Mouse (Mus musculus) bone marrow, adult 2 months (tissue): ENCODE results near the gene Aym1. TPM values are rescaled to one million over a fixed set of nuclear protein-coding genes. Genes with fewer than 3 reads are reported as not detected.
"Not testable (repeated sequence)": the region's sequence is repeated elsewhere in the genome, so short reads cannot be mapped to it uniquely, and the experiment has no call there.

ENCODE experiments used
- H3K27ac ChIP-seq: fragments of 200-500 bp; 2 replicates; pipeline ENCODE4 v1.5.1; 2012; ENCODE audit warnings: low read depth, mild to moderate bottlenecking, control low read depth, inconsistent platforms, low read length; ENCODE audit not compliant: control insufficient read depth, poor library complexity, insufficient read depth
- H3K4me1 ChIP-seq: fragments of 200-500 bp; 2 replicates; pipeline ENCODE4 v1.6.1; 2011; ENCODE audit warnings: low read length; ENCODE audit not compliant: control insufficient read depth, insufficient read depth
- H3K4me3 ChIP-seq: fragments of 200-500 bp; replicated peaks from 2 replicates; pipeline ENCODE3; 2011; ENCODE audit warnings: mild to moderate bottlenecking, low read depth, low read length, control low read depth; ENCODE audit not compliant: control insufficient read depth
- CTCF ChIP-seq: fragments of 200-500 bp; IDR thresholded peaks from 2 replicates; pipeline ENCODE4 v1.5.1; 2011; ENCODE audit warnings: low read length, control low read depth; ENCODE audit not compliant: control insufficient read depth, insufficient read depth
- POLR2A ChIP-seq: fragments of 200-500 bp; IDR thresholded peaks from 2 replicates; pipeline ENCODE4 v1.6.1; 2011; ENCODE audit warnings: low read depth, mild to moderate bottlenecking, control low read depth, low read length, borderline replicate concordance; ENCODE audit not compliant: control insufficient read depth
- WGBS: fragments of 180-500 bp; shearing (Covaris S2); methylation state at CpG from one replicate; pipeline ENCODE4 v1.1.7; 2018; 5-methylcytosine and 5-hydroxymethylcytosine counted together
- polyA plus RNA-seq: library from polyadenylated mRNA; stranded (reverse); fragments of >200 nt; gene quantifications from 2 replicates; pipeline ENCODE4 v1.2.4, GENCODE M21; 2011; ENCODE audit warnings: low replicate concordance; ENCODE audit not compliant: missing spikeins, insufficient read depth, insufficient read length

The Aym1 gene
- polyA plus RNA-seq, 1 experiment = not detected

- Histone ChIP-seq H3K4me1 (no peaks in the 10 kb centered on the region), H3K4me3 (no peak overlapping the region), H3K27ac (no peak overlapping the region)
- WGBS = 70% methylated on average over 4 of the region's 4 CpGs
- TF ChIP-seq CTCF = no peak
- TF ChIP-seq POLR2A = no peak
Observed at GRCm38 (mm10) chr5:113332899-113333298, 24.2 kb upstream of the Aym1 start.

- no peak for TF ChIP-seq POLR2A
- TF ChIP-seq CTCF = no peak
- WGBS = 9% methylated on average over 34 of the region's 34 CpGs
- H3K4me1 ChIP-seq = no peaks in the 10 kb centered on the region
Observed at GRCm38 (mm10) chr5:113334621-113335530, 22.2 kb upstream of the Aym1 start.

GRCm38 (mm10) chr5:113335732-113336131, 21.4 kb upstream of the Aym1 start:
- under 1% methylated on average over 17 of the region's 17 CpGs for WGBS

More at GRCm38 (mm10) chr5:113334621-113335530, 22.2 kb upstream of the Aym1 start:
- Histone ChIP-seq H3K27ac (no peak overlapping the region), H3K4me3 (no peak overlapping the region)

GRCm38 (mm10) chr5:113336281-113336680, 20.8 kb upstream of the Aym1 start:
- H3K4me1 ChIP-seq = no peaks in the 10 kb centered on the region
- TF ChIP-seq POLR2A (no peak), CTCF (no peak)
- no peak overlapping the region for H3K4me3 ChIP-seq
- 54% methylated on average over 9 of the region's 9 CpGs for WGBS
- H3K27ac ChIP-seq = no peak overlapping the region

More at GRCm38 (mm10) chr5:113335732-113336131, 21.4 kb upstream of the Aym1 start:
- no peak overlapping the region for H3K4me3 ChIP-seq
- TF ChIP-seq POLR2A (no peak), CTCF (no peak)
- no peak overlapping the region for H3K27ac ChIP-seq
- H3K4me1 ChIP-seq = no peaks in the 10 kb centered on the region

DNA sequence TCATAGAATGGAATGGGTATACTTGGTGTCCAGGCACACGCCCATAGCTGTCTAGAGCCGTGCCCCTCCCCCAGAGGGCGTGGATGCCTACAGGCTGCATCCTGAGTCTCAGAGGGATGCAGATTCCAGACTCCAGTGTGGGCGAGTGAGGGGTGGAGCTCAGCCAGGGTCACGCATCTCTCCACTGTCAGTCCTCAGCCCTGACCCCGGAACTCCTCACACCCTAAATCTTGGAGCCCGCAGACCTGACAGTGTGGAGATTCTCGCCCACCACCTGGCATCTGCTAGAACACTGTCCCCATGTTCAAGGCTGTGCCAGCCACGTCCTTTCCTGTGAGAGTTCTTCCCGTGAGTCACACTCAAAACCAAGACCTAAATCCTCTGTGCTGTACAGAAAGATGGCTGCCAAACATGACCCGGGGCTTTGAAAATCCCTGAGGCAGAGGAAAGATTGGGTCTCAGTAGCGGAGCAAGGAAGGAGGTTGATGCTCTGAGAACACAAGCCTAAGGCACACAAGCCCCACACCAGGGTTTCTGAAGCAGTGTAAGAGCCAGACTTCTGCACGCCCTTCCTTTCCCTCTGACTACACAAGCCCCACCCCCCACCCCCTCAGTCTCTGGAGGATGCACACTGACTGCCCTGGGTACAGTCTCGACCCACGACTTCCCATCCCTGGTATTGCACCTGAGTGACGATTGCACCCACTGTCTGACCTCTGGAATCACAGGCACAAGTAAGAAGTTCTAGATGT, 12.3 kb upstream of the Aym1 start:
- H3K27ac ChIP-seq = no peak overlapping the region
- no peak for TF ChIP-seq CTCF
- no peak for TF ChIP-seq POLR2A
- no peak overlapping the region for H3K4me3 ChIP-seq
- H3K4me1 ChIP-seq = no peaks in the 10 kb centered on the region
- 25% methylated on average over 16 of the region's 16 CpGs for WGBS

- TF ChIP-seq POLR2A = no peak
- no peak for TF ChIP-seq CTCF
Observed at GRCm38 (mm10) chr5:113345781-113346180, 11.3 kb upstream of the Aym1 start.

GRCm38 (mm10) chr5:113346651-113347050, 10.4 kb upstream of the Aym1 start:
- 47% methylated on average over 6 of the region's 6 CpGs for WGBS
- not testable (repeated sequence) for H3K27ac ChIP-seq, H3K4me1 ChIP-seq, H3K4me3 ChIP-seq

More at GRCm38 (mm10) chr5:113345781-113346180, 11.3 kb upstream of the Aym1 start:
- no peak overlapping the region for H3K27ac ChIP-seq
- H3K4me3 ChIP-seq = no peak overlapping the region
- H3K4me1 ChIP-seq = no peaks in the 10 kb centered on the region
- 23% methylated on average over 11 of the region's 11 CpGs for WGBS

- H3K27ac ChIP-seq = no peak overlapping the region
- TF ChIP-seq CTCF (no peak), POLR2A (no peak)
- WGBS = 41% methylated on average over 12 of the region's 12 CpGs
- H3K4me3 ChIP-seq = no peak overlapping the region
- no peaks in the 10 kb centered on the region for H3K4me1 ChIP-seq
Observed at GRCm38 (mm10) chr5:113347593-113347992, 9.5 kb upstream of the Aym1 start.
